Mouse (Mus musculus) intestine, embryonic 15.5 days (tissue): ENCODE results near the gene Atp2b2. TPM values are rescaled to one million over a fixed set of nuclear protein-coding genes. Genes with fewer than 3 reads are reported as not detected.

Experiments
- ATAC-seq: fragments of 200-750 bp; cut with Nextera tagmentation; 2 replicates; pipeline ENCODE4 v1.8.0; 2017; ENCODE audit warnings: moderate TSS enrichment, moderate library complexity
- H3K27ac ChIP-seq: fragments of 300-500 bp; sonication (generic); 2 replicates; pipeline ENCODE4 v1.5.1; 2015; ENCODE audit warnings: mild to moderate bottlenecking, inconsistent platforms
- H3K27me3 ChIP-seq: fragments of 300-500 bp; sonication (generic); replicated peaks from 2 replicates; pipeline ENCODE4 v1.6.1; 2015; ENCODE audit warnings: inconsistent platforms
- H3K36me3 ChIP-seq: fragments of 300-500 bp; sonication (generic); 2 replicates; pipeline ENCODE4 v1.6.1; 2015; ENCODE audit warnings: inconsistent platforms
- H3K4me1 ChIP-seq: fragments of 300-500 bp; sonication (generic); replicated peaks from 2 replicates; pipeline ENCODE4 v1.6.1; 2015; ENCODE audit warnings: inconsistent platforms
- H3K4me2 ChIP-seq: fragments of 300-500 bp; sonication (generic); replicated peaks from 2 replicates; pipeline ENCODE4 v1.6.1; 2015; ENCODE audit warnings: mild to moderate bottlenecking, inconsistent platforms
- H3K4me3 ChIP-seq: fragments of 300-500 bp; sonication (generic); replicated peaks from 2 replicates; pipeline ENCODE4 v1.5.1; 2015; ENCODE audit warnings: inconsistent platforms
- H3K9ac ChIP-seq: fragments of 300-500 bp; sonication (generic); 2 replicates; pipeline ENCODE4 v1.6.1; 2015; ENCODE audit warnings: inconsistent platforms
- H3K9me3 ChIP-seq: fragments of 300-500 bp; sonication (generic); 2 replicates; pipeline ENCODE4 v1.6.1; 2016; ENCODE audit warnings: inconsistent platforms
- whole genome bisulfite sequencing: fragments of 180-500 bp; shearing (Covaris S2); methylation state at CpG from one replicate; pipeline ENCODE4 v1.1.7; 2015; 5-methylcytosine and 5-hydroxymethylcytosine counted together
- polyA plus RNA-seq: library from polyadenylated mRNA; unstranded; fragments of >200 nt; fragmentation: Nextera tagmentation; extraction: Ambion mirVana; gene quantifications from 2 replicates; pipeline ENCODE4 v1.2.1, GENCODE M21; 2015

Gene Atp2b2
- polyA plus RNA-seq, 1 experiment from 2014 or later: 1.1 TPM

GRCm38 (mm10) chr6:113860023-113860734, 182.2 kb downstream of the Atp2b2 start:
- H3K36me3 ChIP-seq: no peaks in the 10 kb centered on the region
- WGBS: 69% methylated on average over 9 of the region's 9 CpGs
- no peaks in the 10 kb centered on the region for H3K27me3 ChIP-seq
- H3K4me2 ChIP-seq: no peak overlapping the region
- H3K4me1 ChIP-seq: no peaks in the 10 kb centered on the region
- no peaks in the 10 kb centered on the region for H3K9me3 ChIP-seq
- no peak for ATAC-seq
- H3K9ac ChIP-seq: no peak overlapping the region
- H3K27ac ChIP-seq: no peak overlapping the region
- no peak overlapping the region for H3K4me3 ChIP-seq

GRCm38 (mm10) chr6:113858317-113858716, 184.1 kb downstream of the Atp2b2 start:
- no peak for ATAC-seq
- H3K27ac ChIP-seq: no peak overlapping the region

GRCm38 (mm10) chr6:113857310-113857873, 185.0 kb downstream of the Atp2b2 start:
- 58% methylated on average over 2 of the region's 2 CpGs for WGBS
- ATAC-seq: no peak
- Histone ChIP-seq H3K4me1 (no peaks in the 10 kb centered on the region), H3K4me3 (no peak overlapping the region), H3K27ac (no peak overlapping the region), H3K9me3 (no peaks in the 10 kb centered on the region), H3K27me3 (no peaks in the 10 kb centered on the region), H3K9ac (no peak overlapping the region), H3K36me3 (no peaks in the 10 kb centered on the region), H3K4me2 (no peak overlapping the region)

More at GRCm38 (mm10) chr6:113858317-113858716, 184.1 kb downstream of the Atp2b2 start:
- Histone ChIP-seq H3K27me3 (no peaks in the 10 kb centered on the region), H3K4me3 (no peak overlapping the region), H3K4me2 (no peak overlapping the region), H3K9ac (no peak overlapping the region), H3K36me3 (no peaks in the 10 kb centered on the region), H3K9me3 (no peaks in the 10 kb centered on the region), H3K4me1 (no peaks in the 10 kb centered on the region)
- 81% methylated on average over 9 of the region's 9 CpGs for WGBS

GRCm38 (mm10) chr6:113856790-113857189, 185.6 kb downstream of the Atp2b2 start:
- Histone ChIP-seq H3K9me3 (no peaks in the 10 kb centered on the region), H3K4me3 (no peak overlapping the region), H3K4me2 (no peak overlapping the region), H3K27ac (no peak overlapping the region), H3K36me3 (no peaks in the 10 kb centered on the region), H3K9ac (no peak overlapping the region), H3K4me1 (no peaks in the 10 kb centered on the region), H3K27me3 (no peaks in the 10 kb centered on the region)
- 82% methylated on average over 15 of the region's 15 CpGs for WGBS
- no peak for ATAC-seq

GRCm38 (mm10) chr6:113856095-113856646, 186.2 kb downstream of the Atp2b2 start:
- WGBS: 97% methylated on average over 1 of the region's 1 CpGs
- Histone ChIP-seq H3K4me1 (no peaks in the 10 kb centered on the region), H3K36me3 (no peaks in the 10 kb centered on the region), H3K27ac (no peak overlapping the region), H3K9me3 (no peaks in the 10 kb centered on the region), H3K9ac (no peak overlapping the region), H3K4me2 (no peak overlapping the region), H3K4me3 (no peak overlapping the region), H3K27me3 (no peaks in the 10 kb centered on the region)
- no peak for ATAC-seq

GRCm38 (mm10) chr6:113855581-113855980, 186.8 kb downstream of the Atp2b2 start:
- Histone ChIP-seq H3K4me2 (no peak overlapping the region), H3K4me3 (no peak overlapping the region), H3K4me1 (no peaks in the 10 kb centered on the region), H3K27me3 (no peaks in the 10 kb centered on the region), H3K36me3 (no peaks in the 10 kb centered on the region), H3K9ac (no peak overlapping the region), H3K27ac (no peak overlapping the region), H3K9me3 (no peaks in the 10 kb centered on the region)
- no peak for ATAC-seq

- ATAC-seq: 0 out of 2 replicates have a peak, but pooled peaks have one; percentile 45
- H3K4me1 ChIP-seq: no peaks in the 10 kb centered on the region
- H3K36me3 ChIP-seq: no peaks in the 10 kb centered on the region
- H3K9me3 ChIP-seq: no peaks in the 10 kb centered on the region
- 5% methylated on average over 3 of the region's 3 CpGs for WGBS
- no peak overlapping the region for H3K4me2 ChIP-seq
- H3K27me3 ChIP-seq: no peaks in the 10 kb centered on the region
- no peak overlapping the region for H3K9ac ChIP-seq
- no peak overlapping the region for H3K27ac ChIP-seq
- H3K4me3 ChIP-seq: no peak overlapping the region
Measured at GRCm38 (mm10) chr6:113852318-113852717, 190.1 kb downstream of the Atp2b2 start.

- H3K9me3 ChIP-seq: no peaks in the 10 kb centered on the region
- H3K9ac ChIP-seq: no peak overlapping the region
- H3K4me1 ChIP-seq: no peaks in the 10 kb centered on the region
- no peak for ATAC-seq
- WGBS: 89% methylated on average over 3 of the region's 3 CpGs
- no peaks in the 10 kb centered on the region for H3K36me3 ChIP-seq
- no peak overlapping the region for H3K4me3 ChIP-seq
- no peak overlapping the region for H3K4me2 ChIP-seq
- no peaks in the 10 kb centered on the region for H3K27me3 ChIP-seq
- no peak overlapping the region for H3K27ac ChIP-seq
Measured at GRCm38 (mm10) chr6:113849819-113850218, 192.6 kb downstream of the Atp2b2 start.

- Histone ChIP-seq H3K9ac (no peak overlapping the region), H3K4me2 (no peak overlapping the region), H3K4me3 (no peak overlapping the region), H3K4me1 (no peaks in the 10 kb centered on the region), H3K27me3 (no peaks in the 10 kb centered on the region), H3K27ac (no peak overlapping the region), H3K36me3 (no peaks in the 10 kb centered on the region), H3K9me3 (no peaks in the 10 kb centered on the region)
- whole genome bisulfite sequencing: 63% methylated on average over 2 of the region's 2 CpGs
- no peak for ATAC-seq
Measured at GRCm38 (mm10) chr6:113848655-113849054, 193.8 kb downstream of the Atp2b2 start.

GRCm38 (mm10) chr6:113847092-113847491, 195.3 kb downstream of the Atp2b2 start:
- H3K27me3 ChIP-seq: no peaks in the 10 kb centered on the region
- H3K4me1 ChIP-seq: no peaks in the 10 kb centered on the region
- WGBS: 77% methylated on average over 2 of the region's 2 CpGs
- H3K9me3 ChIP-seq: no peaks in the 10 kb centered on the region
- ATAC-seq: no peak
- no peak overlapping the region for H3K9ac ChIP-seq
- H3K27ac ChIP-seq: no peak overlapping the region
- H3K4me2 ChIP-seq: no peak overlapping the region
- no peaks in the 10 kb centered on the region for H3K36me3 ChIP-seq
- H3K4me3 ChIP-seq: no peak overlapping the region

GRCm38 (mm10) chr6:113843248-113843647, 199.2 kb downstream of the Atp2b2 start:
- H3K4me2 ChIP-seq: no peak overlapping the region
- H3K27ac ChIP-seq: no peak overlapping the region
- H3K9me3 ChIP-seq: no peaks in the 10 kb centered on the region
- no peak overlapping the region for H3K9ac ChIP-seq
- no peaks in the 10 kb centered on the region for H3K27me3 ChIP-seq
- H3K36me3 ChIP-seq: no peaks in the 10 kb centered on the region
- no peak for ATAC-seq
- H3K4me1 ChIP-seq: no peaks in the 10 kb centered on the region
- 6% methylated on average over 3 of the region's 3 CpGs for WGBS
- H3K4me3 ChIP-seq: no peak overlapping the region

- no peak overlapping the region for H3K4me3 ChIP-seq
- no peaks in the 10 kb centered on the region for H3K27me3 ChIP-seq
- H3K4me1 ChIP-seq: no peaks in the 10 kb centered on the region
- H3K27ac ChIP-seq: no peak overlapping the region
- ATAC-seq: no peak
- H3K9me3 ChIP-seq: no peaks in the 10 kb centered on the region
- H3K36me3 ChIP-seq: no peaks in the 10 kb centered on the region
- H3K9ac ChIP-seq: no peak overlapping the region
- WGBS: 40% methylated on average over 1 of the region's 1 CpGs
- no peak overlapping the region for H3K4me2 ChIP-seq
Measured at GRCm38 (mm10) chr6:113838493-113838892, 203.9 kb downstream of the Atp2b2 start.

- no peak overlapping the region for H3K9ac ChIP-seq
- no peaks in the 10 kb centered on the region for H3K36me3 ChIP-seq
- ATAC-seq: no peak
- H3K4me2 ChIP-seq: no peak overlapping the region
- H3K27me3 ChIP-seq: no peaks in the 10 kb centered on the region
- no peaks in the 10 kb centered on the region for H3K9me3 ChIP-seq
- no peak overlapping the region for H3K4me3 ChIP-seq
- no peak overlapping the region for H3K27ac ChIP-seq
- 70% methylated on average over 2 of the region's 2 CpGs for WGBS
- H3K4me1 ChIP-seq: no peaks in the 10 kb centered on the region
Measured at GRCm38 (mm10) chr6:113837740-113838139, 204.7 kb downstream of the Atp2b2 start.
